Mouse (Mus musculus): ENCODE data around the gene Clca4a.

- no peak for TF ChIP-seq CTCF (IDR thresholded peaks at IDR 0.05; ENCODE audit: low read depth, low read length)
- no peak for TF ChIP-seq POLR2A (IDR thresholded peaks at IDR 0.05; ENCODE audit: borderline replicate concordance, low read depth, low read length)
These were observed 3.1 kb downstream of the Clca4a start for GRCm38 (mm10) chr3:144971553-144972270.

Data from bone marrow macrophage, adult 2 months (primary cell).